Mouse (Mus musculus): ENCODE results near the gene Il12rb2. TPM values are rescaled to one million over a fixed set of nuclear protein-coding genes. Genes with fewer than 3 reads are reported as not detected.

The Il12rb2 gene
- polyA plus RNA-seq (2017; shearing (Covaris generic)) = 0.98 TPM

DNA sequence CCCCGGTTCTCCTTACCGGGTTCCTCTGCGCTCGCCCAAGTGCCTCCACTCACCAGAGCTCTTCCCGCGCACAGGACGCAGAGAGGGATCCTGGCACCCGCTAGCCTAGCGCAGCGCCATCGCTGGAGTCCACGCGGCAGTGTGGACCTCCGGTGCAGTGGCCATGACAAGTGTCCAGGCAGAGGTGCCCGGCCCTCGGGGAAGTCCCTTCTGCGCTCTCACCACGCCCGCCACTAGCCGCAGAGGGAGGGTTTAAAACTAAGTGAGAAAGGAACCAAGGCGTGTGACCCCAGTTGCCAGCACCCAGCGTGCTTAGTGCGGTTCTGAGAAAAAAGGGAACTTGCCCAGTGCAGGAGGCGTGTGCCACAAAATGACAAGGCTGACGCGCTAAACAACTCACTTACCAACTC lies at the start of gene Il12rb2:
TSS of gene Il12rb2 (minus strand) at position 207 of the 410 bp plus-strand sequence.

Other genes with a start within 250 kb of the Il12rb2 start
- gene Serbp1, start 138.0 kb downstream of the Il12rb2 start, polyA plus RNA-seq (2017; shearing (Covaris generic)) = 427 TPM
- gene Il23r, start 115.7 kb upstream of the Il12rb2 start, polyA plus RNA-seq (2017; shearing (Covaris generic)) = 0.21 TPM
- gene Tacstd2, start 159.6 kb upstream of the Il12rb2 start, polyA plus RNA-seq (2017; shearing (Covaris generic)) = not detected